Mouse (Mus musculus) stomach, embryonic 16.5 days (tissue): ENCODE measurements around the gene Denr. TPM values are rescaled to one million over a fixed set of nuclear protein-coding genes. Genes with fewer than 3 reads are reported as not detected.

ENCODE experiments used
- ATAC-seq: fragments of 200-750 bp; cut with Nextera tagmentation; 2 replicates; pipeline ENCODE4 v1.8.0; 2017; ENCODE audit warnings: moderate number of reproducible peaks, moderate TSS enrichment; ENCODE audit not compliant: insufficient read depth, low FRiP score
- H3K27ac ChIP-seq: fragments of 300-500 bp; sonication (generic); 2 replicates; pipeline ENCODE4 v1.5.1; 2014; ENCODE audit warnings: low read length
- H3K27me3 ChIP-seq: fragments of 300-500 bp; sonication (generic); 2 replicates; pipeline ENCODE4 v1.6.1; 2014; ENCODE audit warnings: low read length, control low read depth, mixed read lengths; ENCODE audit not compliant: control insufficient read depth, insufficient read depth
- H3K36me3 ChIP-seq: fragments of 300-500 bp; sonication (generic); 2 replicates; pipeline ENCODE4 v1.6.1; 2014; ENCODE audit warnings: low read length; ENCODE audit not compliant: control insufficient read depth, insufficient read depth
- H3K4me1 ChIP-seq: fragments of 300-500 bp; sonication (generic); 2 replicates; pipeline ENCODE4 v1.6.1; 2014; ENCODE audit warnings: low read length, control low read depth, mixed read lengths; ENCODE audit not compliant: control insufficient read depth, insufficient read depth
- H3K4me2 ChIP-seq: fragments of 300-500 bp; sonication (generic); 2 replicates; pipeline ENCODE4 v1.6.1; 2014; ENCODE audit warnings: low read depth, low read length, mixed read lengths
- H3K4me3 ChIP-seq: fragments of 300-500 bp; sonication (generic); replicated peaks from 2 replicates; pipeline ENCODE4 v1.5.1; 2014; ENCODE audit warnings: mild to moderate bottlenecking, low read length
- H3K9ac ChIP-seq: fragments of 300-500 bp; sonication (generic); 2 replicates; pipeline ENCODE4 v1.6.1; 2014; ENCODE audit warnings: low read length
- H3K9me3 ChIP-seq: fragments of 300-500 bp; sonication (generic); replicated peaks from 2 replicates; pipeline ENCODE4 v1.6.1; 2016; ENCODE audit warnings: low read length, control low read depth; ENCODE audit not compliant: control insufficient read depth
- WGBS: fragments of 180-500 bp; shearing (Covaris S2); extraction: QIAGEN DNeasy Blood & Tissue Kit; methylation state at CpG from one replicate; pipeline ENCODE4 v1.1.7; 2014; 5-methylcytosine and 5-hydroxymethylcytosine counted together
- polyA plus RNA-seq: library from polyadenylated mRNA; unstranded; fragments of >200 nt; fragmentation: Nextera tagmentation; extraction: Ambion mirVana; gene quantifications from 2 replicates; pipeline ENCODE4 v1.2.1, GENCODE M21; 2015

The Denr gene
- polyA plus RNA-seq, 1 experiment from 2014 or later: 132 TPM

DNA sequence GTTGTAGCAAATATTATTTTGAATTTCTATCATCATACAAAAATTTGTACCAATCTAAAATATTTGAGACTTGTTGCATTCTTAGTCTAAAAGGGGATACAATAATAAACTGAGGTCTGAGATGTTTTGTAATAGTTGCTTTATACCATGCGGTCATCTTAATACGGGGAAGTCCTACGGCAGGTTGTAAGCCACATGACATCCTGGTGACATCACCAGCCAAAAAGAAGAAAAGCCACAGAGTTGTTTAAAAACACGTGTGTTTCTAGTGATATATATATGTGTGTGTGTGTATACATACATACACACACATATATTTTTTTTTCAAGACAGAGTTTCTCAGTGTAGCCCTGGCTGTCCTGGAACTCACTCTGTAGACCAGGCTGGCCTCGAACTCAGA lies 13.5 kb upstream of the Denr start:
- WGBS: 86% methylated on average over 5 of the region's 5 CpGs
- H3K4me2 ChIP-seq: no peak overlapping the region
- ATAC-seq: no peak
- no peaks in the 10 kb centered on the region for H3K27me3 ChIP-seq
- H3K36me3 ChIP-seq: no peaks in the 10 kb centered on the region
- no peak overlapping the region for H3K4me3 ChIP-seq
- no peaks in the 10 kb centered on the region for H3K4me1 ChIP-seq
- no peak overlapping the region for H3K27ac ChIP-seq
- H3K9me3 ChIP-seq: no peaks in the 10 kb centered on the region
- no peak overlapping the region for H3K9ac ChIP-seq

DNA sequence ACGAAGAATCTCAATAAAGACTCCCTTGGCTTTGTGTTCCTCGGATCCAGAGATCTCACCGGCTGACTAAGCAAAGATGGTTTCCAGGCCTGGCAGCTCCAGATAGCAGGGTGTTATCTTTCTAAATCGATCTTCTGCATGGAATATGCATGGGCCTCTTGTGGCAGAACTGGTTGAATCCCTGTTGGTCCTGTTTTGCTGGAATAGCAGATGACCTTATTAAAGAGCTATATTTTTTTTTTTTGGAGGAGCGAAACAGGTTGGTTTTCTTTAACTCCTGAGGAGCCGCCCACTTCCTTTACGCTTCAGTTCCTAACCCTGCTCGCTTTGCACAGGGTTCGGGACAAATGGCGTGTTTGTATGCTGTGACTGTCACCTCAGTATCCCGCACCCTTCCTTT lies 10.6 kb upstream of the Denr start:
- Histone ChIP-seq H3K4me1 (no peaks in the 10 kb centered on the region), H3K4me2 (no peak overlapping the region), H3K36me3 (no peaks in the 10 kb centered on the region), H3K4me3 (no peak overlapping the region), H3K27me3 (no peaks in the 10 kb centered on the region), H3K27ac (peak overlapping the region; percentile 60), H3K9ac (no peak overlapping the region), H3K9me3 (no peaks in the 10 kb centered on the region)
- 63% methylated on average over 11 of the region's 11 CpGs for WGBS
- ATAC-seq: no peak

DNA sequence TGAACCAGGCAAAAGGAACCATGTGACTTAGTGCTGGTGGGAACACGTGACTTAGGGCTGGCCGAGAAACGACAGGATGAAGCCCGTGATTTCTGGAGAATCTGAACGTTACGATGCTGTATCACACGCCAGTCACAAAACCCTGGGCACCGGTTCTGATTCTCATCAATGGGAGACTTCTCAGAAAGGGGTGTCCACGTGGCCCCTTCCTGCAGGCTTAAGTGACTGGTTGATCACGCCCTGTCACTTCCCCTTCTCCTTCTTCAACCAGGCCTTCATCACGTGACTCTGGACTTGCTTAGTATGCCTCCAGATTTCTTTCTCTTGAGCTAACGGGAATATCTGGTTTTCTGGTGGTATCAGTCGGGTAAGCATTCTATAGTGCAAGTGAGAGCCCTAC lies 9.6 kb upstream of the Denr start:
- Histone ChIP-seq H3K4me3 (no peak overlapping the region), H3K4me1 (no peaks in the 10 kb centered on the region), H3K9ac (no peak overlapping the region), H3K27me3 (no peaks in the 10 kb centered on the region), H3K9me3 (no peaks in the 10 kb centered on the region), H3K27ac (no peak overlapping the region), H3K4me2 (no peak overlapping the region), H3K36me3 (no peaks in the 10 kb centered on the region)
- ATAC-seq: no peak
- 73% methylated on average over 13 of the region's 13 CpGs for WGBS

DNA sequence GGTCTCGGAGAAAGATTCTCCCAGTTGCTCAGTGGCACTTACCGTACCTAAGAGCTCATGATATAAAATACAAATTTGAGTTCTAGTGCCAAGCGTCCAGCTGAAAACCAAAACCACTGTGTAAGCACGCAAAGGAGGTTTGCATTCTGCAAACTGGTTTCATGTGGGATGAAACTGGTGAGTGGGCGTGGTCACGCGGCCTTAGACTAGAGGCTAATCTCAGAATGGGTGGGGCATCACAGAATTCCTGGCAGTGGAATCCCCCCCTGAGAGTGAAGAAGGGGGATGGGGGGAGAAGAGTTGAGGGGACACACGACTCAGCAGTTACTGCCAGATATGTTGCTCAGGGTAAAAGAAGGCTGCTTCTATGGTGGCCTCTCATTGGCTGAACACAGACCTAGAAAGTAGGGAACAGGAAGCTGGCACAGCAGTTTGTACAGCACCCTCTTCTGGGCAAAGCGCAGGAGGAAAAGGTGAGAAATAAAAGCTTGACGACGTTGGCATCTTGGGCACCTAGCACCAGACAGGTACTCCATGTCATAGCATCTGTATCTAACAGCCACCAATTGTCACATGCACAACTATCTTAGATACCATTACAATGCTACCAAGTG lies 2.8 kb upstream of the Denr start:
- 64% methylated on average over 11 of the region's 11 CpGs for WGBS
- Histone ChIP-seq H3K4me2 (no peak overlapping the region), H3K27ac (no peak overlapping the region), H3K27me3 (no peaks in the 10 kb centered on the region), H3K4me3 (no peak overlapping the region), H3K4me1 (peaks cover 16% of the 10 kb centered on the region), H3K36me3 (0 out of 2 replicates have a peak, but pooled peaks cover 6% of the 10 kb centered on the region), H3K9me3 (no peaks in the 10 kb centered on the region), H3K9ac (no peak overlapping the region)
- no peak for ATAC-seq

DNA sequence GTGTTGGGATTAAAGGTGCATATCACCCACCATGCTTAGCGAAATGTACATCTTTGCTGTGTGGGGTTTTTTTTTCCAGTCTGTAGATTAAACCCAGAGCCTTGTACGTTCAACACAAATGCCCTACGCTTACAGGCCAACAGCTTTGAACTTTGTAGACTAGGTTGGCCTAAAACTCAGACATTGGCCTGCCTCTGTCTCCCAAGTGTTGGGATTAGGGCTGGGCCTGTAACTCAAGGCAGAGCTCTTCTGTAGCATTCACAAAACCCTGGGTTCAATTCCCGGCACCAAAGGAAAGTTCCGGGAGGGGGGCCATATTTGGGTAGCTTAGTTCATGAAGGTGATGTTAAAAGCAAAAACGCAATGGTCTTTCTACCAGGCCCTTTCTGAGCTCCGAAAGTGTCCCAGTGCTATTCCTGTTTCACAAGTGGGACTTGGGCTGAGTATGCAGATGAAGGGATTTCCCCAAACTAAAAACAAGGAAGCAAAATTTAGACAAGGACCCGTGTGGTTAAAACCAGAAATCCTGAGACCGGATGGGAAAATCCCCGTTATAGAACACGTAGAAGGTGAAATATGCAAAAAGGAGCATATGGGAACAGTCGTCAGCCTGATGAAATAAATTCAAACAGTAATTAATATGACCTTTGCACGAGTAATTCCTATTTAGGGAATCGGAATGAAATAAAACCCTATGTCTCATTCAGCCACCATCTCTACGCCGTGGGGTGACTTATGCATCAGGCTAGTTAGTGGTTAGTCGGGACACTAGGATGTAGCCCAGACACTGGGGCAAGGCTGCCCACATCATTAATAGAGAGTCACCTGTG lies 614 bp upstream of the Denr start:
- 71% methylated on average over 17 of the region's 17 CpGs for WGBS
- H3K36me3 ChIP-seq: 0 out of 2 replicates have a peak, but pooled peaks cover 6% of the 10 kb centered on the region
- H3K4me3 ChIP-seq: peak overlapping the region; percentile 82
- peaks cover 16% of the 10 kb centered on the region for H3K4me1 ChIP-seq
- H3K27ac ChIP-seq: no peak overlapping the region
- H3K9me3 ChIP-seq: no peaks in the 10 kb centered on the region
- no peak for ATAC-seq
- H3K9ac ChIP-seq: peak overlapping the region; percentile 4; the same call in 1 of the 2 replicates
- H3K4me2 ChIP-seq: peak overlapping the region; percentile 41
- no peaks in the 10 kb centered on the region for H3K27me3 ChIP-seq

GRCm38 (mm10) chr5:123907631-123907977 lies 629 bp downstream of the Denr start:
- Histone ChIP-seq H3K27me3 (no peaks in the 10 kb centered on the region), H3K4me1 (peaks cover 16% of the 10 kb centered on the region), H3K27ac (peak overlapping the region; percentile 83), H3K9ac (peak overlapping the region; percentile 94), H3K4me3 (peak overlapping the region; percentile 82), H3K9me3 (no peaks in the 10 kb centered on the region), H3K36me3 (0 out of 2 replicates have a peak, but pooled peaks cover 9% of the 10 kb centered on the region), H3K4me2 (peak overlapping the region; percentile 94)
- WGBS: 2% methylated on average over 10 of the region's 10 CpGs
- ATAC-seq: no peak

GRCm38 (mm10) chr5:123914852-123915251 lies 7.9 kb downstream of the Denr start:
- H3K4me2 ChIP-seq: no peak overlapping the region
- H3K27me3 ChIP-seq: no peaks in the 10 kb centered on the region
- no peaks in the 10 kb centered on the region for H3K4me1 ChIP-seq
- peaks cover 15% of the 10 kb centered on the region for H3K36me3 ChIP-seq
- no peaks in the 10 kb centered on the region for H3K9me3 ChIP-seq
- H3K9ac ChIP-seq: no peak overlapping the region
- H3K27ac ChIP-seq: no peak overlapping the region
- WGBS: 85% methylated on average over 3 of the region's 3 CpGs
- ATAC-seq: no peak
- no peak overlapping the region for H3K4me3 ChIP-seq

- WGBS: 92% methylated on average over 6 of the region's 6 CpGs
- H3K36me3 ChIP-seq: peaks cover 18% of the 10 kb centered on the region
Observed at GRCm38 (mm10) chr5:123922112-123922511, 15.1 kb downstream of the Denr start.

DNA sequence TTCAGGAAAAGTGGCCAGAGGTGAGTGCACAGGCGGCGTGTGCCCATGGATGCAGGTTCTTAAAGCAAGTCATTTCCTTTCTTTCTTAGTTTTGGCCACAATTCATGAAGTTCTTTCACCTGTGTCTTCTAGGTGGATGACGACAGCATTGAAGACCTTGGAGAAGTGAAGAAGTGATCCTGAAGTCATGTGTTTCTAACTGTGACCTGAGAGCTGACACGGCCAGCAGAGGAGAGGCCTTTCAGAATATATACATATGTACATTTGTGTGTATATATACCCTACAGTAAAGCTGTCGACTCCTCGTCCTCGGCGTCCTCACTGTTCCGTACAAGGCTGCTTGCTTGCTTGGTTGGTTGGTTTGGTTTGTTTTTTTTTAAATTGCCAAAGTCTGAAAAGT lies 20.1 kb downstream of the Denr start, which contains the start of gene Gm43518:
Gene Gm43518 (plus strand): TSS at position 301 of the 400 bp plus-strand sequence.
- 92% methylated on average over 9 of the region's 9 CpGs for WGBS
- no peak within 1 kb of the TSS for H3K4me3 ChIP-seq
- no peak within 1 kb of the TSS for H3K9ac ChIP-seq
- no peak for ATAC-seq
- H3K4me1 ChIP-seq: peaks cover 4% of the 10 kb centered on the region; the same call in 1 of the 2 replicates
- no peak within 1 kb of the TSS for H3K27ac ChIP-seq
- H3K27me3 ChIP-seq: no peaks in the 10 kb centered on the region
- H3K4me2 ChIP-seq: no peak within 1 kb of the TSS
- H3K36me3 ChIP-seq: peaks cover 17% of the 10 kb centered on the region; the same call in 1 of the 2 replicates
- no peaks in the 10 kb centered on the region for H3K9me3 ChIP-seq

More at GRCm38 (mm10) chr5:123922112-123922511, 15.1 kb downstream of the Denr start:
- H3K27ac ChIP-seq: no peak overlapping the region
- H3K27me3 ChIP-seq: no peaks in the 10 kb centered on the region
- H3K9ac ChIP-seq: no peak overlapping the region
- H3K9me3 ChIP-seq: no peaks in the 10 kb centered on the region
- no peak overlapping the region for H3K4me3 ChIP-seq
- no peaks in the 10 kb centered on the region for H3K4me1 ChIP-seq
- ATAC-seq: no peak
- no peak overlapping the region for H3K4me2 ChIP-seq
